Comparison of ENCODE assay signal across 24 mouse cellular contexts in genomic region chr7:142395472-142395871, GRCm38 (mm10). TPM values are rescaled to one million over a fixed set of nuclear protein-coding genes. Genes with fewer than 3 reads are reported as not detected.
DNase-seq lines count a peak whose midpoint lies in the region; ATAC-seq and TF ChIP-seq lines count a peak whose summit lies in the region.
"Had no signal": no experiment of that assay in that cellular context is flagged by ENCODE, and none has a peak within 500 bp of the region (broad histone marks: within the 10 kb centered on the region; RNA-seq: fewer than 3 reads in every experiment).

No protein-coding gene starts in this region.

- DNase-seq in heart, adult 11 months = no peak
- DNase-seq in stomach, postnatal 0 days (ENCODE audit: low spot score) = no peak
- DNase-seq in lung, postnatal 25 days (ENCODE audit: low spot score) = no peak
- no peak for DNase-seq in embryo, embryonic 11 days
- DNase-seq in frontal cortex, postnatal 14 days (ENCODE audit: low spot score in 2 of 2) = no peak
- DNase-seq: adrenal gland, postnatal 14 days; cerebellum, adult 11-12 months; cerebellum, adult 9-10 months; cerebellum, postnatal 25 days; gastrocnemius, postnatal 14 days; heart, postnatal 36 days had no signal

- ATAC-seq in heart, embryonic 15.5 days (replicated peaks; ENCODE audit: insufficient number of reproducible peaks, insufficient read depth, low FRiP score, low read depth) = no peak
- ATAC-seq in liver, embryonic 12.5 days = peak; percentile 58
- peak; percentile 39 for ATAC-seq in liver, embryonic 16.5 days (ENCODE audit: low read depth)
- no peak for ATAC-seq in stomach, postnatal 0 days (ENCODE audit: low FRiP score, low TSS enrichment)
- ATAC-seq: activated CD4-positive, CD25-positive, alpha-beta regulatory T cell, adult 4 months; forebrain, embryonic 14.5 days; Patski had no signal

- H3K4me1 ChIP-seq in heart, embryonic 15.5 days (replicated peaks) = 0 out of 2 replicates have a peak, but pooled peaks cover 3% of the 10 kb centered on the region
- H3K4me1 ChIP-seq in liver, embryonic 12.5 days = peaks cover 93% of the 10 kb centered on the region
- H3K4me1 ChIP-seq in liver, embryonic 16.5 days (ENCODE audit: control insufficient read depth, low read depth, low read length) = peaks cover 60% of the 10 kb centered on the region
- no peaks in the 10 kb centered on the region for H3K4me1 ChIP-seq in stomach, postnatal 0 days (replicated peaks; ENCODE audit: control insufficient read depth, insufficient read depth)
- H3K4me1 ChIP-seq: hindbrain, embryonic 15.5 days had no signal

- no peaks in the 10 kb centered on the region for H3K27me3 ChIP-seq in heart, embryonic 15.5 days
- H3K27me3 ChIP-seq in liver, embryonic 12.5 days (replicated peaks) = no peaks in the 10 kb centered on the region
- no peaks in the 10 kb centered on the region for H3K27me3 ChIP-seq in liver, embryonic 16.5 days (ENCODE audit: control insufficient read depth, insufficient read depth, low read depth, low read length)
- no peaks in the 10 kb centered on the region for H3K27me3 ChIP-seq in stomach, postnatal 0 days (ENCODE audit: control insufficient read depth, insufficient read depth, low read length)
- H3K27me3 ChIP-seq: heart, embryonic 12.5 days; hindbrain, embryonic 15.5 days; Patski had no signal

- no peak for TF ChIP-seq EP300 in stomach, postnatal 0 days (optimal IDR thresholded peaks at IDR 0.05)

- H3K4me3 ChIP-seq in heart, embryonic 15.5 days = no peak overlapping the region
- no peak overlapping the region for H3K4me3 ChIP-seq in liver, embryonic 12.5 days
- no peak overlapping the region for H3K4me3 ChIP-seq in liver, embryonic 16.5 days (ENCODE audit: low read depth, low read length)
- no peak overlapping the region for H3K4me3 ChIP-seq in stomach, postnatal 0 days (ENCODE audit: low read depth, low read length)
- H3K4me3 ChIP-seq: embryonic facial prominence, embryonic 10.5 days; heart, embryonic 12.5 days; hindbrain, embryonic 15.5 days had no signal

- no peak for TF ChIP-seq CTCF in stomach, postnatal 0 days (IDR thresholded peaks at IDR 0.05; ENCODE audit: low read depth)

- H3K36me3 ChIP-seq in heart, embryonic 15.5 days = no peaks in the 10 kb centered on the region
- H3K36me3 ChIP-seq in liver, embryonic 12.5 days = no peaks in the 10 kb centered on the region
- no peaks in the 10 kb centered on the region for H3K36me3 ChIP-seq in liver, embryonic 16.5 days (ENCODE audit: control insufficient read depth, insufficient read depth)
- H3K36me3 ChIP-seq in stomach, postnatal 0 days (ENCODE audit: control insufficient read depth, insufficient read depth, low read length) = no peaks in the 10 kb centered on the region
- H3K36me3 ChIP-seq: embryonic facial prominence, embryonic 10.5 days; heart, embryonic 12.5 days; hindbrain, embryonic 15.5 days had no signal

- H3K9me3 ChIP-seq in heart, embryonic 15.5 days (replicated peaks) = no peaks in the 10 kb centered on the region
- no peaks in the 10 kb centered on the region for H3K9me3 ChIP-seq in liver, embryonic 12.5 days (replicated peaks)
- H3K9me3 ChIP-seq in liver, embryonic 16.5 days (replicated peaks; ENCODE audit: control insufficient read depth, low read length) = no peaks in the 10 kb centered on the region
- no peaks in the 10 kb centered on the region for H3K9me3 ChIP-seq in stomach, postnatal 0 days (ENCODE audit: control insufficient read depth, low read length)
- H3K9me3 ChIP-seq: embryonic facial prominence, embryonic 10.5 days; heart, embryonic 12.5 days; hindbrain, embryonic 15.5 days had no signal

- H3K4me2 ChIP-seq in heart, embryonic 15.5 days = no peak overlapping the region
- H3K4me2 ChIP-seq in liver, embryonic 12.5 days = no peak overlapping the region
- no peak overlapping the region for H3K4me2 ChIP-seq in liver, embryonic 16.5 days (ENCODE audit: low read depth, low read length)
- H3K4me2 ChIP-seq in stomach, postnatal 0 days (replicated peaks; ENCODE audit: low read depth) = no peak overlapping the region
- H3K4me2 ChIP-seq: heart, embryonic 12.5 days; hindbrain, embryonic 15.5 days had no signal

- H3K27ac ChIP-seq in heart, embryonic 15.5 days = peak overlapping the region; percentile 45; the same call in 1 of the 2 replicates
- peak overlapping the region; percentile 88 for H3K27ac ChIP-seq in liver, embryonic 12.5 days
- H3K27ac ChIP-seq in liver, embryonic 16.5 days (ENCODE audit: low read length) = peak overlapping the region; percentile 54
- peak overlapping the region; percentile 30; the same call in 1 of the 2 replicates for H3K27ac ChIP-seq in stomach, postnatal 0 days (replicated peaks)
- H3K27ac ChIP-seq: embryonic facial prominence, embryonic 10.5 days; hindbrain, embryonic 15.5 days had no signal

- 77% methylated on average over 4 of the region's 4 CpGs for WGBS in heart, embryonic 15.5 days
- 22% methylated on average over 4 of the region's 4 CpGs for WGBS in liver, embryonic 12.5 days (ENCODE audit: insufficient replicate concordance)
- 19% methylated on average over 4 of the region's 4 CpGs for WGBS in liver, embryonic 16.5 days (ENCODE audit: insufficient replicate concordance)
- WGBS in stomach, postnatal 0 days = 94% methylated on average over 4 of the region's 4 CpGs

- H3K9ac ChIP-seq in heart, embryonic 15.5 days = no peak overlapping the region
- no peak overlapping the region for H3K9ac ChIP-seq in liver, embryonic 12.5 days
- no peak overlapping the region for H3K9ac ChIP-seq in liver, embryonic 16.5 days (ENCODE audit: low read depth, low read length)
- H3K9ac ChIP-seq in stomach, postnatal 0 days (ENCODE audit: low read length) = no peak overlapping the region
- H3K9ac ChIP-seq: heart, embryonic 12.5 days; hindbrain, embryonic 15.5 days had no signal

RNA-seq across cellular contexts. Expression of gene Ctsd, which starts 7.6 kb away (rescaled TPM):
- polyA plus RNA-seq in heart, embryonic 15.5 days (2015; fragmentation: Nextera tagmentation; extraction: Ambion mirVana) = 389 and 487 TPM in 2 replicates
- polyA plus RNA-seq in liver, embryonic 12.5 days (2016; fragmentation: Nextera tagmentation; extraction: Ambion mirVana) = 289 and 295 TPM in 2 replicates
- 408 and 415 TPM in 2 replicates for polyA plus RNA-seq in liver, embryonic 16.5 days (2015; fragmentation: Nextera tagmentation; extraction: Ambion mirVana)
- 798 and 841 TPM in 2 replicates for polyA plus RNA-seq in stomach, postnatal 0 days (2015; fragmentation: Nextera tagmentation; extraction: Ambion mirVana)

RNA-seq across cellular contexts. Expression of gene Gm49369, which starts 13.0 kb away (rescaled TPM):
- polyA plus RNA-seq in heart, embryonic 15.5 days (2015; fragmentation: Nextera tagmentation; extraction: Ambion mirVana) = 1.2 TPM in 1 of 2 replicates, not detected in the other
- 1.4 TPM in 1 of 2 replicates, not detected in the other for polyA plus RNA-seq in liver, embryonic 12.5 days (2016; fragmentation: Nextera tagmentation; extraction: Ambion mirVana)
- polyA plus RNA-seq in liver, embryonic 16.5 days (2015; fragmentation: Nextera tagmentation; extraction: Ambion mirVana) = 1.4 and 1.8 TPM in 2 replicates
- 0.80 and 0.81 TPM in 2 replicates for polyA plus RNA-seq in stomach, postnatal 0 days (2015; fragmentation: Nextera tagmentation; extraction: Ambion mirVana)
- polyA plus RNA-seq: activated CD4-positive, CD25-positive, alpha-beta regulatory T cell, adult 4 months; C2C12; embryonic facial prominence, embryonic 10.5 days; forebrain, embryonic 14.5 days; heart, embryonic 12.5 days; hindbrain, embryonic 11.5 days had no signal

RNA-seq across cellular contexts. Expression of gene Ifitm10, which starts 21.9 kb away (rescaled TPM):
- polyA plus RNA-seq in heart, embryonic 15.5 days (2015; fragmentation: Nextera tagmentation; extraction: Ambion mirVana) = 4.7 and 5.5 TPM in 2 replicates
- 1.5 and 2.5 TPM in 2 replicates for polyA plus RNA-seq in liver, embryonic 12.5 days (2016; fragmentation: Nextera tagmentation; extraction: Ambion mirVana)
- 1.6 and 2.0 TPM in 2 replicates for polyA plus RNA-seq in liver, embryonic 16.5 days (2015; fragmentation: Nextera tagmentation; extraction: Ambion mirVana)
- polyA plus RNA-seq in stomach, postnatal 0 days (2015; fragmentation: Nextera tagmentation; extraction: Ambion mirVana) = 9.9 and 12.0 TPM in 2 replicates

RNA-seq across cellular contexts. Expression of gene Syt8, which starts 39.2 kb away (rescaled TPM):
- polyA plus RNA-seq in heart, embryonic 15.5 days (2015; fragmentation: Nextera tagmentation; extraction: Ambion mirVana) = 0.48 and 1.7 TPM in 2 replicates
- not detected in 2 replicates for polyA plus RNA-seq in liver, embryonic 12.5 days (2016; fragmentation: Nextera tagmentation; extraction: Ambion mirVana)
- polyA plus RNA-seq in liver, embryonic 16.5 days (2015; fragmentation: Nextera tagmentation; extraction: Ambion mirVana) = 0.14 TPM in 1 of 2 replicates, not detected in the other
- 70.7 and 78.9 TPM in 2 replicates for polyA plus RNA-seq in stomach, postnatal 0 days (2015; fragmentation: Nextera tagmentation; extraction: Ambion mirVana)
- polyA plus RNA-seq: activated CD4-positive, CD25-positive, alpha-beta regulatory T cell, adult 4 months; cortical plate, adult 2 months; embryonic facial prominence, embryonic 10.5 days; forebrain, embryonic 14.5 days; heart, postnatal 0 days; hindbrain, embryonic 11.5 days; hindbrain, embryonic 15.5 days had no signal

RNA-seq across cellular contexts. Expression of gene Tnni2, which starts 46.1 kb away (rescaled TPM):
- 16.8 and 16.9 TPM in 2 replicates for polyA plus RNA-seq in heart, embryonic 15.5 days (2015; fragmentation: Nextera tagmentation; extraction: Ambion mirVana)
- 1.8 and 2.4 TPM in 2 replicates for polyA plus RNA-seq in liver, embryonic 12.5 days (2016; fragmentation: Nextera tagmentation; extraction: Ambion mirVana)
- 17.8 and 41.4 TPM in 2 replicates for polyA plus RNA-seq in liver, embryonic 16.5 days (2015; fragmentation: Nextera tagmentation; extraction: Ambion mirVana)
- polyA plus RNA-seq in stomach, postnatal 0 days (2015; fragmentation: Nextera tagmentation; extraction: Ambion mirVana) = 19.1 and 19.6 TPM in 2 replicates
- polyA plus RNA-seq: activated CD4-positive, CD25-positive, alpha-beta regulatory T cell, adult 4 months had no signal

Comparison
In these comparisons a context has a peak if more than half of its experiments do, and no peak if none do; other contexts are left out.
1. ATAC-seq: peak in liver, embryonic 12.5 days (single experiment) and liver, embryonic 16.5 days (single experiment); none in heart, embryonic 15.5 days (single experiment) and stomach, postnatal 0 days (single experiment).
2. H3K27ac ChIP-seq: peak in every context shown above with its lines; median percentile 88 in liver, embryonic 12.5 days; 54 in liver, embryonic 16.5 days; 45 in heart, embryonic 15.5 days; 30 in stomach, postnatal 0 days.